Mouse (Mus musculus) central nervous system, embryonic 11.5 days (tissue): ENCODE measurements around the gene Ndst4. TPM values are rescaled to one million over a fixed set of nuclear protein-coding genes. Genes with fewer than 3 reads are reported as not detected.

Experiments used
- polyA plus RNA-seq: library from polyadenylated mRNA; depleted of rRNA; stranded (reverse); fragments of >200 nt; gene quantifications from 2 replicates; pipeline ENCODE4 v1.2.3, GENCODE M21; 2012; rRNA removed

Gene Ndst4
- 0.67 and 0.77 TPM in 2 replicates for polyA plus RNA-seq

DNA sequence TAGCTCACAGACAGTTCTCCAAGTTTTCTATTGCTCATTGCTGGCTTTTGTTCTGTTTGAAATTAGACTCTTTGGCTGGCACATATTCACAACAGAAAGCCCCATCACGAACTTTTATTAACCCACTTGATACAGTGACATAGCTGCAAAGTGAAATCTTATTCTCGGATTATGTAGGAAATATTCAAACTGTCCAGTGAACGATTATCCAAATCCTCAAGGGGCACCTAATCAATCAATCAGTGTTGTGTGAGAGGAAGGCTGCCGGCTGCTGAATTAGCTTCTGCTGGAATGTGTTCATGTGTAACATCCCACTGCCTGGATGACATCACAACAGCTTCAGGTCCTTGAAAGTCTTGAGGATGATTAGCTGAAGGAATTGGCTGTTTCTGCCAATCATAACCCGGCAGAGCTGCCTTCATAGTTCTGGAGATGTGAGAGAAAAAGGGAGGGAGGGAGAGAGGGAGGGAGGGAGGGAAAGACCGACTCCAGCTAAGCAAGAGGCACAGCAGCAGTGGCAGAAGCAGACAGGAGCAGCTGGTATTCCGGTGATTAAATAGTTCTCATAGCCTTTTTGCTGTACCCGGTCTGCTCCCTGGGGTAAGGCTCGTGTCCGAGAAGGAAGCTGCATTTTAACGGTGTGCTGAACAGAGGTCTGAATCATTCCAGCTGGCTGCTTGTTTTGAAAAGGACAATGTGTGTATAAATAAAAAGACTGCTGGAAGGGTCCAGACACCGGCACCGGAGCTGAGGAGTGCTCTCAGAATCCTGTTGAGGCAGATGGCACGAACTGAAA lies at the start of gene Ndst4:
Gene Ndst4, plus strand, starts transcription at position 476 of the 796 bp plus-strand sequence.

